Mouse (Mus musculus): ENCODE data around the gene Ppp4c. TPM values are rescaled to one million over a fixed set of nuclear protein-coding genes. Genes with fewer than 3 reads are reported as not detected.
A peak's percentile ranks its signal among the peaks of the same experiment; 100 is the strongest.

The Ppp4c gene
- polyA plus RNA-seq, 1 experiment = 199 TPM

DNA sequence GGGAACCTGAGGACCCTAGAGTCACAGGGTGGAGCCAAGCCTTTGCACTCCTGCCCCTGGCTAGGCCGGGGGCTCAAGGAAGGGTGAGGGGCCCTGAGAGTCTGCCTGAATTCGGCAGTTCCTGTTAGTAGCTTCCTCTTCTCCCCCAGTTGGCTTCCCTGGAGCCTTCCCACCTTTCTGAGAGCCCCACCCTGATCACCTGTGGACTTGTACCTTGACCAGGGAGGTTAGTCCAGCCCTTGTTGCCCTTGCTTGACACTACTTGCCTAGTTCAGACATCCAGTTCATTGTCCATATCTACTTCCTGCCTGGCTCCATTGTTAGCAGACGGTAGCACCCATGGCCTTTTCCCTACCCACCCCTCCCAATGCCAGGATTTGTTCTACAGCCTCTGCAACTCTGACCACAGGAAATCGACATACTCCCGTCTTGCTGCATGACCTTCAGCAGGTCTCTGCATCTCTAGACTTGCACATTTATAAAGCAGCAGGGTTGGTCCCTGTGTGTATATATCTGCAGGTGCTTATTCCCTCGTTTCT lies 30.7 kb downstream of the Ppp4c start:
- 13% methylated on average over 6 of the region's 6 CpGs for WGBS
- Histone ChIP-seq H3K27me3 (ENCODE audit: control insufficient read depth, insufficient read depth, low read length) (no peaks in the 10 kb centered on the region), H3K27ac (ENCODE audit: insufficient read depth, low read depth, low read length) (peak overlapping the region; percentile 100), H3K36me3 (ENCODE audit: control insufficient read depth, insufficient read depth, low read length) (peaks cover 41% of the 10 kb centered on the region), H3K4me1 (ENCODE audit: control insufficient read depth, insufficient read depth, insufficient read length, low read length) (peaks cover 17% of the 10 kb centered on the region), H3K4me3 (ENCODE audit: low read depth, low read length) (peak overlapping the region; percentile 47)
- peak; percentile 58; the same call in 1 of the 2 replicates for TF ChIP-seq POLR2A (IDR thresholded peaks at IDR 0.05; ENCODE audit: low read depth, low read length)
- TF ChIP-seq CTCF (IDR thresholded peaks at IDR 0.05; ENCODE audit: extremely low read depth, insufficient read length, insufficient replicate concordance, low read depth, low read length) = no peak

DNA sequence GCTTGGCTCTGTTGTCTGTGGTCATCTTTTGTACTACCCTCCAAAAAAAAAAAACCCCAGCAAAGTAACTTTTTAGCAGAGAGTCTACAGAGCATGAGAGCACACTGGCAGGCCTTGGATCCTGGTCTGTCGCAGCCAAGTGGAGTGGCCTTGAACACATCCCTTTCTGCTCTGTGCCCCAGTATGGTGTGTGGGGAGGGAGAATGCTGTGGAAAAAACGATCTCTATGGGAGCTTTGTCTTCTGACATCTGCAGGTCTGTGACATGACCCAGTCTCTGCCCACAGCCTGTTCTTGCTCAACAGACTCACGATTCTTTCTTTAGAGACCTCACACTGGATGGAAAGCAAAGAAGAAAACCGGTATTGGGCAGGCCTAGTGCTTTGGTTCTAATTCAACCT lies 31.3 kb downstream of the Ppp4c start:
- peaks cover 13% of the 10 kb centered on the region for H3K4me1 ChIP-seq (ENCODE audit: control insufficient read depth, insufficient read depth, insufficient read length, low read length)
- no peaks in the 10 kb centered on the region for H3K27me3 ChIP-seq (ENCODE audit: control insufficient read depth, insufficient read depth, low read length)
- TF ChIP-seq CTCF (IDR thresholded peaks at IDR 0.05; ENCODE audit: extremely low read depth, insufficient read length, insufficient replicate concordance, low read depth, low read length) = no peak
- H3K36me3 ChIP-seq (ENCODE audit: control insufficient read depth, insufficient read depth, low read length) = peaks cover 37% of the 10 kb centered on the region
- 19% methylated on average over 4 of the region's 4 CpGs for WGBS
- H3K27ac ChIP-seq (ENCODE audit: insufficient read depth, low read depth, low read length) = peak overlapping the region; percentile 100
- peak overlapping the region; percentile 97 for H3K4me3 ChIP-seq (ENCODE audit: low read depth, low read length)

DNA sequence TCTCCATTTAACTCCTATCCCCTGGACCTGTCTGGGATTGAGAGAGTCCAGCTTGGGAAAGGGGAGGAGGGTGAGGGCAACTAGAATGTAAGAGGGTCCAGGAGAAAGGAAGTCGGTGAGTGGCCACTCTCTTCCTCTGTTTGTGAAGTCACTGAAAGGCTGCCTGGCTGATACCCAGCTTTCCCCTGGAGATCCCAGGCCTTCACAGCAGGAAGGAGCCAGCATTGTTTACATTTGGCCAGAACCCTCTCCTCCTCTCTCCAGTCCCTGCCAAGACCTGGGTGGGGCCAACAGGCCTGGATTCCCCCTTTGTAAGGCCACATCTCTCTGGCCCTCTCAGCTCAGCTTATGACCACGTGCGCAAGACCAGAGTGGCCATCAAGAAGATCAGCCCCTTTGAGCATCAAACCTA lies 31.9 kb downstream of the Ppp4c start:
- WGBS = 8% methylated on average over 3 of the region's 3 CpGs
- no peak for TF ChIP-seq CTCF (IDR thresholded peaks at IDR 0.05; ENCODE audit: extremely low read depth, insufficient read length, insufficient replicate concordance, low read depth, low read length)
- peak; percentile 43 for TF ChIP-seq POLR2A (IDR thresholded peaks at IDR 0.05; ENCODE audit: low read depth, low read length)
- Histone ChIP-seq H3K4me1 (ENCODE audit: control insufficient read depth, insufficient read depth, insufficient read length, low read length) (peaks cover 10% of the 10 kb centered on the region; the same call in 1 of the 2 replicates), H3K4me3 (ENCODE audit: low read depth, low read length) (peak overlapping the region; percentile 97), H3K36me3 (ENCODE audit: control insufficient read depth, insufficient read depth, low read length) (peaks cover 33% of the 10 kb centered on the region), H3K27ac (ENCODE audit: insufficient read depth, low read depth, low read length) (peak overlapping the region; percentile 100), H3K27me3 (ENCODE audit: control insufficient read depth, insufficient read depth, low read length) (no peaks in the 10 kb centered on the region)

DNA sequence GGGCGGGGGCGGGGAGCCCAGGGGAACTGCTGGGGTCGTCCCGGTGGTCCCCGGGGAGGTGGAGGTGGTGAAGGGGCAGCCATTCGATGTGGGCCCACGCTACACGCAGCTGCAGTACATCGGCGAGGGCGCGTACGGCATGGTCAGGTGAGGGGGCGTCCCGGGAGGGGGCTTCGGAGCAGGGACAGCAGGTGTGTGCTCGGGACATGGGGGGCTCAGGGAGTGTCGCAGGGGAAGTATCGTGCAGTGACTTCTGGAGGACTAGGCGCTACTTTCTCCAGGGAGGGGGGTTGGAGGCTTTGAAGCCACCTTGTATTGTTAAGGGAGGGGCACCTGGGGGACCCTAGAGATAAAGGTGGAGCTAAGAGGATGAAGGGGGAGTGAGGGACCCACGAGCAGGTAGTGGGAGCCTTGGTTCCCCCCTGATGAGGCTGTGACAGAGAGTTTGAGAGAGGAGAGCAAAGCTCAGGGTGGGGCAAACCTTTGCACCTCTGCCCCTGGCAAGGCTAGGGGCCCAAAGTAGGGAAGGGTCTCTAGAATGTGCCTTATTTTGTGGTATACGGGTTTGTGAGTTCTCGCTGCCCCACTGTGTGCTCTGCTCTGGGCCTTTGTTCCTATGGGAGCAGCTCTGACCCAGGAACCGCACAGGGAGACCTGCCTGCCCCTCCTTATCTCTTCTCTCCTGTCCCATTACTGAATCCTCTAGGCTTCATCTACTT lies 32.5 kb downstream of the Ppp4c start:
- Histone ChIP-seq H3K27ac (ENCODE audit: insufficient read depth, low read depth, low read length) (peak overlapping the region; percentile 100), H3K4me1 (ENCODE audit: control insufficient read depth, insufficient read depth, insufficient read length, low read length) (peaks cover 14% of the 10 kb centered on the region; the same call in 1 of the 2 replicates), H3K27me3 (ENCODE audit: control insufficient read depth, insufficient read depth, low read length) (no peaks in the 10 kb centered on the region), H3K4me3 (ENCODE audit: low read depth, low read length) (peak overlapping the region; percentile 97), H3K36me3 (ENCODE audit: control insufficient read depth, insufficient read depth, low read length) (peaks cover 28% of the 10 kb centered on the region)
- TF ChIP-seq CTCF (IDR thresholded peaks at IDR 0.05; ENCODE audit: extremely low read depth, insufficient read length, insufficient replicate concordance, low read depth, low read length) (no peak), POLR2A (IDR thresholded peaks at IDR 0.05; ENCODE audit: low read depth, low read length) (no peak; the same call in 1 of the 2 replicates)
- 1% methylated on average over 23 of the region's 24 CpGs for WGBS

DNA sequence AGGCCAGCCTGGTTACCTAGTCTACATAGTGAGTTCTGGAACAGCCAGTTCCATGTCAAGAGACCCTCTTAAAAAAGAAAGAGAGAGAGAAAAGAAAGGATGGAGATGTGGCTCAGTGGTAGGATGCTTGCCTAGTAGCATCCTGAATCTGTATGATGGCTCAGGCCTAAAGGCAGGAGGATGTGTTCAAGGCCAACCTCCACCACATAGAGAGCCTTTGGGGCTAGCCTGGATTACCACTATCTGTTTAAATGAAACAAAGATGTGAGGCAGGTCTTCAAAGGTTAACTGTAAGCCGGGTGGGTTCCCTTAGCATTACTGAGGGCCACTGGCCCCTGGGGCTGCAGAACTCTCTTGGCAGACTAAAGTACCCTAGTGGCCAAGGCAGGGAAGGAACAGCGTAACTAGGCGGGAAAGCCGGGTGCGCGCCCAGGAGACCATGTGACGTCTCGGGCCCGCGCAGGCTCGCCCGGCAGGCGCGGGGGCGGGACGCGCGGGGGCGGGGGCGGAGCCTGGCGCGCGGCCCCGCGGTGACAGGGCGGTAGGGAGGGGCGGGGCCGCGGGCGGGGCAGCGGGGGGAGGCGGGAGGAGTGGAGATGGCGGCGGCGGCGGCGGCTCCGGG lies 33.1 kb downstream of the Ppp4c start, which contains the start of gene Mapk3:
Gene Mapk3 (plus strand): TSS at position 552 of the 622 bp plus-strand sequence.
- 0% methylated on average over 25 of the region's 38 CpGs for WGBS
- no peaks in the 10 kb centered on the region for H3K27me3 ChIP-seq (ENCODE audit: control insufficient read depth, insufficient read depth, low read length)
- H3K27ac ChIP-seq (ENCODE audit: insufficient read depth, low read depth, low read length) = peak within 1 kb of the TSS; percentile 100
- H3K4me1 ChIP-seq (ENCODE audit: control insufficient read depth, insufficient read depth, insufficient read length, low read length) = peaks cover 17% of the 10 kb centered on the region; the same call in 1 of the 2 replicates
- H3K4me3 ChIP-seq (ENCODE audit: low read depth, low read length) = peak within 1 kb of the TSS; percentile 97
- TF ChIP-seq POLR2A (IDR thresholded peaks at IDR 0.05; ENCODE audit: low read depth, low read length) (no peak), CTCF (IDR thresholded peaks at IDR 0.05; ENCODE audit: extremely low read depth, insufficient read length, insufficient replicate concordance, low read depth, low read length) (peak; percentile 89)
- H3K36me3 ChIP-seq (ENCODE audit: control insufficient read depth, insufficient read depth, low read length) = peaks cover 21% of the 10 kb centered on the region

DNA sequence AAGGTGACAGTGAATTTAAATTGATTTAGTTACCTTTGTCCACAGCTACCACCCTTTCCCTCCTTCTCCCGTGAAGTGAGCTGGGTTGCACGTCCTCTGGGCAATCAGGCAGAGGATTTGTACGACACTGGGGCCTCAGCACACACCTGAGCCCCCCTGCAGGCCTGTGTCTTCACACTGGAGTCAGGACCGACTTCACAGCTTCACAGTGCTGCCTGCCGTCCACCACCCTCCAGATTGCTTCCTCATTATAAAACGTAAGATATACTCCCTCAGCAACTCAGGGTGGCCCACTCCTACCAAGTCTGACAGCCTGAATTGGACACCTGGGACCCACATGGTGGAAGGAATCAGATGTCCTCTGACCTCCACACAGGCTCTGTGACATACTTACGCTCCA lies 33.8 kb downstream of the Ppp4c start:
- no peaks in the 10 kb centered on the region for H3K27me3 ChIP-seq (ENCODE audit: control insufficient read depth, insufficient read depth, low read length)
- H3K36me3 ChIP-seq (ENCODE audit: control insufficient read depth, insufficient read depth, low read length) = peaks cover 15% of the 10 kb centered on the region
- no peak overlapping the region for H3K4me3 ChIP-seq (ENCODE audit: low read depth, low read length)
- H3K4me1 ChIP-seq (ENCODE audit: control insufficient read depth, insufficient read depth, insufficient read length, low read length) = peaks cover 17% of the 10 kb centered on the region; the same call in 1 of the 2 replicates
- 85% methylated on average over 7 of the region's 7 CpGs for WGBS
- H3K27ac ChIP-seq (ENCODE audit: insufficient read depth, low read depth, low read length) = no peak overlapping the region
- TF ChIP-seq POLR2A (IDR thresholded peaks at IDR 0.05; ENCODE audit: low read depth, low read length) (no peak), CTCF (IDR thresholded peaks at IDR 0.05; ENCODE audit: extremely low read depth, insufficient read length, insufficient replicate concordance, low read depth, low read length) (no peak)

DNA sequence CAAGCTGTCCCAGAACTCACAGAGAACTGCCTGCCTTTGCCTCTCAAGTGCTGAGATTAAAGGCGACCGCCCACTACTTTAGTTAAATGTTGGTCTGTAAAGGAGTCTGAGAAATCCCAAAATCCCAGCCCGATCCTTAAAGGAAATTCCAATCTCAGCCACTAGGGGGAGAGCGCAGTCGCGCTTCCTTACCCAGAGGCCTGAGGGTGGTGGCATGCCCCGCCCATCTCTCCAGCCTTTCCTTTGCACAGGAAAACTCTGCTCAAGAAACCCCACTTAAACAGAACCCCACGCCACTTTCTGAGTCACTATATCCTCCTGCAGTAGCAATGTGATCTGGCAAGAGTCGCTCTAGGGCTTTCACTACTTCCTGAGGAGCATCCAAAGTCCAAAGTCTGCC lies 37.4 kb downstream of the Ppp4c start:
- Histone ChIP-seq H3K36me3 (ENCODE audit: control insufficient read depth, insufficient read depth, low read length) (no peaks in the 10 kb centered on the region), H3K4me3 (ENCODE audit: low read depth, low read length) (no peak overlapping the region), H3K27ac (ENCODE audit: insufficient read depth, low read depth, low read length) (peak overlapping the region; percentile 49), H3K27me3 (ENCODE audit: control insufficient read depth, insufficient read depth, low read length) (no peaks in the 10 kb centered on the region), H3K4me1 (ENCODE audit: control insufficient read depth, insufficient read depth, insufficient read length, low read length) (peaks cover 7% of the 10 kb centered on the region; the same call in 1 of the 2 replicates)
- under 1% methylated on average over 9 of the region's 9 CpGs for WGBS
- peak; percentile 96 for TF ChIP-seq CTCF (IDR thresholded peaks at IDR 0.05; ENCODE audit: extremely low read depth, insufficient read length, insufficient replicate concordance, low read depth, low read length)
- TF ChIP-seq POLR2A (IDR thresholded peaks at IDR 0.05; ENCODE audit: low read depth, low read length) = no peak

All from small intestine, adult 2 months (tissue).